Mouse (Mus musculus): ENCODE measurements around the gene Rps6kb2. TPM values are rescaled to one million over a fixed set of nuclear protein-coding genes. Genes with fewer than 3 reads are reported as not detected.

Gene Rps6kb2
- polyA plus RNA-seq, 1 experiment from 2014 or later, result 22.1 TPM

- no peak for ATAC-seq
- H3K9ac ChIP-seq (replicated peaks), result no peak overlapping the region
- peaks cover 30% of the 10 kb centered on the region for H3K36me3 ChIP-seq (replicated peaks; ENCODE audit: insufficient read depth, low read length)
- no peak overlapping the region for H3K27ac ChIP-seq (ENCODE audit: low read depth)
- no peak for DNase-seq
- no peak for TF ChIP-seq EP300 (IDR thresholded peaks at IDR 0.05; ENCODE audit: low read depth)
- TF ChIP-seq CTCF (IDR thresholded peaks at IDR 0.05; ENCODE audit: low read depth), result no peak
- WGBS (ENCODE audit: insufficient replicate concordance), result 85% methylated on average over 4 of the region's 4 CpGs
- peaks cover 17% of the 10 kb centered on the region for H3K4me1 ChIP-seq (ENCODE audit: insufficient read depth)
- H3K4me3 ChIP-seq (ENCODE audit: low read depth, low read length), result no peak overlapping the region
- H3K27me3 ChIP-seq (ENCODE audit: insufficient read depth, low read length), result no peaks in the 10 kb centered on the region
- no peaks in the 10 kb centered on the region for H3K9me3 ChIP-seq (ENCODE audit: low read length)
- no peak overlapping the region for H3K4me2 ChIP-seq (ENCODE audit: low read depth, low read length)
Observed at GRCm38 (mm10) chr19:4134354-4134753, 28.8 kb downstream of the Rps6kb2 start.

- DNase-seq (no peak), ATAC-seq (no peak)
- no peak overlapping the region for H3K4me3 ChIP-seq (ENCODE audit: low read depth, low read length)
- peak overlapping the region; percentile 55; the same call in 1 of the 2 replicates for H3K27ac ChIP-seq (ENCODE audit: low read depth)
- H3K36me3 ChIP-seq (replicated peaks; ENCODE audit: insufficient read depth, low read length), result peaks cover 46% of the 10 kb centered on the region
- WGBS (ENCODE audit: insufficient replicate concordance), result 87% methylated on average over 2 of the region's 2 CpGs
- H3K9ac ChIP-seq (replicated peaks), result no peak overlapping the region
- no peaks in the 10 kb centered on the region for H3K27me3 ChIP-seq (ENCODE audit: insufficient read depth, low read length)
- peaks cover 23% of the 10 kb centered on the region for H3K4me1 ChIP-seq (ENCODE audit: insufficient read depth)
- peak; percentile 59 for TF ChIP-seq CTCF (IDR thresholded peaks at IDR 0.05; ENCODE audit: low read depth)
- no peak for TF ChIP-seq EP300 (IDR thresholded peaks at IDR 0.05; ENCODE audit: low read depth)
- peak overlapping the region; percentile 73 for H3K4me2 ChIP-seq (ENCODE audit: low read depth, low read length)
- no peaks in the 10 kb centered on the region for H3K9me3 ChIP-seq (ENCODE audit: low read length)
Observed at GRCm38 (mm10) chr19:4131768-4132167, 31.4 kb downstream of the Rps6kb2 start.

GRCm38 (mm10) chr19:4131075-4131474 lies 32.1 kb downstream of the Rps6kb2 start:
- H3K36me3 ChIP-seq (replicated peaks; ENCODE audit: insufficient read depth, low read length), result peaks cover 46% of the 10 kb centered on the region
- peak overlapping the region; percentile 55; the same call in 1 of the 2 replicates for H3K27ac ChIP-seq (ENCODE audit: low read depth)
- WGBS (ENCODE audit: insufficient replicate concordance), result 62% methylated on average over 5 of the region's 5 CpGs
- ATAC-seq, result peak; percentile 54
- H3K27me3 ChIP-seq (ENCODE audit: insufficient read depth, low read length), result no peaks in the 10 kb centered on the region
- H3K4me3 ChIP-seq (ENCODE audit: low read depth, low read length), result peak overlapping the region; percentile 53
- peaks cover 28% of the 10 kb centered on the region for H3K4me1 ChIP-seq (ENCODE audit: insufficient read depth)
- no peaks in the 10 kb centered on the region for H3K9me3 ChIP-seq (ENCODE audit: low read length)
- DNase-seq, result no peak
- no peak for TF ChIP-seq CTCF (IDR thresholded peaks at IDR 0.05; ENCODE audit: low read depth)
- TF ChIP-seq EP300 (IDR thresholded peaks at IDR 0.05; ENCODE audit: low read depth), result no peak
- peak overlapping the region; percentile 55 for H3K9ac ChIP-seq (replicated peaks)
- H3K4me2 ChIP-seq (ENCODE audit: low read depth, low read length), result peak overlapping the region; percentile 73

GRCm38 (mm10) chr19:4130106-4130505 lies 33.0 kb downstream of the Rps6kb2 start:
- no peak for DNase-seq
- peak overlapping the region; percentile 53 for H3K4me3 ChIP-seq (ENCODE audit: low read depth, low read length)
- H3K4me2 ChIP-seq (ENCODE audit: low read depth, low read length), result peak overlapping the region; percentile 73
- no peak for TF ChIP-seq CTCF (IDR thresholded peaks at IDR 0.05; ENCODE audit: low read depth)
- H3K27me3 ChIP-seq (ENCODE audit: insufficient read depth, low read length), result no peaks in the 10 kb centered on the region
- no peaks in the 10 kb centered on the region for H3K9me3 ChIP-seq (ENCODE audit: low read length)
- peaks cover 46% of the 10 kb centered on the region for H3K36me3 ChIP-seq (replicated peaks; ENCODE audit: insufficient read depth, low read length)
- no peak for ATAC-seq
- peak overlapping the region; percentile 55 for H3K9ac ChIP-seq (replicated peaks)
- WGBS (ENCODE audit: insufficient replicate concordance), result 81% methylated on average over 4 of the region's 4 CpGs
- H3K27ac ChIP-seq (ENCODE audit: low read depth), result peak overlapping the region; percentile 42; the same call in 1 of the 2 replicates
- H3K4me1 ChIP-seq (ENCODE audit: insufficient read depth), result peaks cover 26% of the 10 kb centered on the region

GRCm38 (mm10) chr19:4129462-4129861 lies 33.7 kb downstream of the Rps6kb2 start:
- DNase-seq, result no peak
- no peak overlapping the region for H3K4me3 ChIP-seq (ENCODE audit: low read depth, low read length)
- no peak overlapping the region for H3K9ac ChIP-seq (replicated peaks)
- H3K27me3 ChIP-seq (ENCODE audit: insufficient read depth, low read length), result no peaks in the 10 kb centered on the region
- H3K9me3 ChIP-seq (ENCODE audit: low read length), result no peaks in the 10 kb centered on the region
- peaks cover 46% of the 10 kb centered on the region for H3K36me3 ChIP-seq (replicated peaks; ENCODE audit: insufficient read depth, low read length)
- WGBS (ENCODE audit: insufficient replicate concordance), result 93% methylated on average over 7 of the region's 7 CpGs
- ATAC-seq, result no peak
- peaks cover 32% of the 10 kb centered on the region for H3K4me1 ChIP-seq (ENCODE audit: insufficient read depth)
- TF ChIP-seq CTCF (IDR thresholded peaks at IDR 0.05; ENCODE audit: low read depth) (no peak), EP300 (IDR thresholded peaks at IDR 0.05; ENCODE audit: low read depth) (no peak)
- H3K4me2 ChIP-seq (ENCODE audit: low read depth, low read length), result peak overlapping the region; percentile 73; the same call in 1 of the 2 replicates
- 0 out of 2 replicates have a peak overlapping the region, but pooled peaks have one; percentile 42 for H3K27ac ChIP-seq (ENCODE audit: low read depth)

- Histone ChIP-seq H3K27ac (ENCODE audit: low read depth) (peak overlapping the region; percentile 34; the same call in 1 of the 2 replicates), H3K9me3 (ENCODE audit: low read length) (no peaks in the 10 kb centered on the region), H3K4me3 (ENCODE audit: low read depth, low read length) (peak overlapping the region; percentile 67), H3K36me3 (replicated peaks; ENCODE audit: insufficient read depth, low read length) (peaks cover 34% of the 10 kb centered on the region), H3K9ac (replicated peaks) (peak overlapping the region; percentile 82), H3K27me3 (ENCODE audit: insufficient read depth, low read length) (no peaks in the 10 kb centered on the region), H3K4me2 (ENCODE audit: low read depth, low read length) (peak overlapping the region; percentile 70), H3K4me1 (ENCODE audit: insufficient read depth) (peaks cover 45% of the 10 kb centered on the region)
- ATAC-seq (no peak), DNase-seq (no peak)
- no peak for TF ChIP-seq EP300 (IDR thresholded peaks at IDR 0.05; ENCODE audit: low read depth)
- TF ChIP-seq CTCF (IDR thresholded peaks at IDR 0.05; ENCODE audit: low read depth), result no peak
- 59% methylated on average over 7 of the region's 7 CpGs for WGBS (ENCODE audit: insufficient replicate concordance)
Observed at GRCm38 (mm10) chr19:4126759-4127495, 36.2 kb downstream of the Rps6kb2 start.

All from liver, postnatal 0 days (tissue).